Mouse (Mus musculus) spleen, postnatal 36 days (tissue): Measurements from ENCODE around the gene Tns2.

Experiments used
- DNase-seq, 2 experiments: peaks; one replicate each; pipeline ENCODE4 v3.0.0; 2022; ENCODE audit warnings: low spot score in 2 of 2, mixed read lengths in 1 of 2

Gene Tns2

DNA sequence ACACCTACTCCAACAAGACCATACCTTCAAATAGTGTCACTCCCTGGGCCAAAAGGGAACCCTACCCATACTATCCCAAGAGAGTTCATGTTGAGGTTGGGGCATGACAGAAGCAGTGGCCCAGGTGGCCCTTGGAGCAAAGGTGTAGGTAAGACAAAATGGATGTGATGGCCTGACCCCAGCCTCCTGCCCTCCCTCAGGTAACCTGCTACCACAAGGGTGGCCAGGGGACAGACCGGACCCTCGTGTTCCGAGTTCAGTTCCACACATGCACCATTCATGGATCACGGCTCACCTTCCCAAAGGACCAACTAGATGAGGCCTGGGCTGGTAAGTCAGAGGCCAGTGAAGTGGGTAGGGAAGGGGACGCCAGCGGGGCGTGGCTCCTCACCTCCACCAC is 10.1 kb downstream of the Tns2 start:
- no peak for DNase-seq

DNA sequence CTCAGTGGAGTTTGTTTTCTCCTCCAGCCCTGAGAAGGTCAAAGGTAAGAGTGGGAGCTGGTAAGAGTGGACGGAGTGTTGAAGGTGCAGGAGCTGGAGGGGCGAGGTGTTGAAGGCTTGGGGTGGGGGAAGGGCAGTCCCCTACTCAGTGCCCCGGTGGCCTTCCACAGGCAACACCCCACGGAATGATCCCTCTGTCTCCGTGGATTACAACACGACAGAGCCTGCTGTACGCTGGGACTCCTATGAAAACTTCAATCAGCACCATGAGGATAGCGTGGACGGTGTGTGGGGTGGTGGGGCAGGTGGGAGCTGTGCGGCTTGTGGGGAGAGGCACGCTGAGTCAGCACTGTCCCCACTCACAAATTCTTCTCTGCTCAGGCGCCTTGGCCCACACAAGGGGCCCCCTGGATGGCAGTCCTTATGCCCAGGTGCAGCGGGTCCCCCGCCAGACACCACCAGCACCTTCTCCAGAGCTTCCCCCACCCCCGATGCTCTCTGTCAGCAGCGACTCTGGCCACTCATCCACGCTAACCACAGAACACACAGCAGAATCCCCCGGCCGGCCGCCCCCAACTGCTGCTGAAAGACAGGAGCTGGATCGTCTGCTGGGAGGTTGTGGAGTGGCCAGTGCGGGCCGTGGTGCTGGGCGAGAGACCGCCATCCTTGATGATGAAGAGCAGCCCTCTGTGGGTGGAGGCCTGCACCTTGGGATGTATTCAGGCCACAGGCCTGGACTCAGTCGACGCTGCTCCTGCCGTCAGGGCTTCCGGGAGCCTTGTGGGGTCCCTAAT is 10.7 kb downstream of the Tns2 start:
- no peak for DNase-seq

- DNase-seq, result no peak
Measured at GRCm38 (mm10) chr15:102111495-102111829, 11.2 kb downstream of the Tns2 start.

GRCm38 (mm10) chr15:102112181-102112580 is 12.0 kb downstream of the Tns2 start:
- DNase-seq, result no peak

DNA sequence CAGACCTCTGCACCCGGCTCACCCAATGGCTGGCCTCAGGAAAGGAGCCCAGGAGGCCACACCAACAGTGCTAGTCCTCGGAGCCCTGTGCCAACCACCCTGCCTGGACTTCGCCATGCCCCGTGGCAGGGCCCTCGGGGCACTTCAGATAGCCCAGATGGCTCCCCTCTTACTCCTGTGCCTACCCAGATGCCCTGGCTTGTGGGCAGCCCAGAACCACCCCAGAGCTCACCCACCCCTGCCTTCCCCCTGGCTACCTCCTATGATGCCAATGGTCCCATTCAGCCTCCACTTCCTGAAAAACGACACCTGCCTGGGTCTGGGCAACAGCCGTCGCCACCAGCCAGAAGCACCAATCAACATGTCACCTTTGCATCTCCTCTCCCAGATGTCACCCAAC is 12.6 kb downstream of the Tns2 start:
- DNase-seq, result no peak

GRCm38 (mm10) chr15:102113674-102114073 is 13.5 kb downstream of the Tns2 start:
- no peak for DNase-seq

DNA sequence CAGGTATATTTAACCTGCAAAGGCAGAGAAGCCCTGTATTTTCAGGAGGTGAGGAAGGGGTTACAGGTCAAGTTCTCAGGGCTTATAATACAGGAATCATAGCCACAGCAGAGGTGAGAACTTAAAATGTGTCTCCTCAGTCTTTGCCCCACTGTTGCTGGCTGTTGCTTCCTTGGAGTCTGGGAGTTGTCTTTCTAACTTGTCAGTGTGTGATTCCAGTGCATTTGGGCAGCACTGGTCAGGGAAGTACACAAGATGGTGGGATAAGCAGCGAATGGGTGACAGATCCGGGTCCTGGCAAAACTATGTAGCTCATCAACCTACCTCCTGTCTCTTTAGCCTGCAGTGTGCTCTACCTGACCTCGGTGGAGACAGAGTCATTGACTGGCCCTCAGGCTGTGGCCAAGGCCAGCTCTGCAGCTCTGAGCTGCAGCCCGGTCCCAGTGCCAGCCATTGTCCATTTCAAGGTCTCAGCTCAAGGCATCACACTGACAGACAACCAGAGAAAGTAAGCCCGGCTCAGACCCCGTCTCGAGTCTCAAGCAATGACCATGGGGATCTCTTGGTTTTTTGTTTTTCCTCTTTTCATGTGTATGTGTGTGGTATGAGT is 14.5 kb downstream of the Tns2 start:
- DNase-seq, result no peak

DNA sequence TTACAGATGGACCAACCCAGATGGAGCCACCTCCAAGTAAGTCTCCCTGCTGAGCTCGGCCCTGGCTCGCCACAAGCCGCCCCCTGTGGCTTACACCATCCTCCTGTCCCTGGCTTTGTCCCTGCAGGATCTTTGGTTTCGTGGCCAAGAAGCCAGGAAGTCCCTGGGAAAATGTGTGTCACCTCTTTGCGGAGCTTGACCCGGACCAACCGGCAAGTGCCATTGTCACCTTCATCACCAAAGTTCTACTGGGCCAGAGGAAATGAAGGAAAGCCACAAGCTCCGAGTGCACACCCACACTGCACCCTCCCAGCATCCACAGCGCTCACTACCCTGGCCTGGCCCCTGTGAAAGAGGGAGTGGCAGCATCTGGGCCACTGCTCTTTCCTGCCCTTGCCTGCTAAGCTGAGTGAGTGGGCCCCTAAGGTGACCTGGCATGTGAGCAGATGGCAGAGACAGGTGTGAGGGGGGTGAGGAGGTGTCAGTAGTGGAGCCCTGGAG is 15.6 kb downstream of the Tns2 start:
- DNase-seq, result no peak

- no peak for DNase-seq
Measured at GRCm38 (mm10) chr15:102116753-102117415, 16.7 kb downstream of the Tns2 start.

GRCm38 (mm10) chr15:102117461-102118443 is 17.5 kb downstream of the Tns2 start:
- DNase-seq, result no peak

DNA sequence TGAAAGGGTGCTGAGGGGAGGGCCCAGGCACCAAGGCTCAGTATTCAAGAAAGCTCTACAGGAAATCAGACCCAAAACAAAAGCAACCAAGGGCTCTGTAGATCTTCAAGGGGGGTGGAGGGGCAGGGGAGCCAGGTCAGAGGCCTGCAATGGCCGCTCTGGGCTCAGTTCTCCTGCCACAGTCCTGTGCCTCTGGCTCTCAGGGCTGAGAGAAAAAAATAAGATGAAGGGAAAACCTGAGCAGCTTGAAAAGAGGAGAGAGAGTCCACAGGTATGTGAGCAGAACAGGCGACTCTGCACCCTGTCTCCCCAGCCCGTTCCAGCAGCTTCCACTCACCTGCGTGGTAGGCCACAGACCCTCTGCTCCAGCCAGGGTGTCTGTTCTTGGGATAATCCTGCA is 18.4 kb downstream of the Tns2 start:
- no peak for DNase-seq

GRCm38 (mm10) chr15:102119121-102119830 is 19.1 kb downstream of the Tns2 start:
- no peak for DNase-seq

DNA sequence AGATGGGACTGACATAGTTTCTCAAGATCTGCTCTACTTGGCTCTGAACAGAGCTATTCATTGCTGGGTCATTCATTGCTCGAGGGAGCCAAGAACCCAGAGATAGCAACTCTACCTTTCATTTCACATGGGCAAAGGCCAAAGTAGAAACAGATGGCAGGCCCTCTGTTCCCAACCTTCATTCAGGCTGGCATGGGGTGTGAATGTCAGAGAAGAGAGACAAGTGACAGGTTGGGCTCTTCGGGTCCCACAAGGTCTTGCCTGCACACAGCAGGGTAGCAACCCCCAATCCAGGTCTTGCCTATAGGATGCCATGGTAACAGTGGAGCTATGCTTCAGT is 19.6 kb downstream of the Tns2 start:
- DNase-seq, result no peak

DNA sequence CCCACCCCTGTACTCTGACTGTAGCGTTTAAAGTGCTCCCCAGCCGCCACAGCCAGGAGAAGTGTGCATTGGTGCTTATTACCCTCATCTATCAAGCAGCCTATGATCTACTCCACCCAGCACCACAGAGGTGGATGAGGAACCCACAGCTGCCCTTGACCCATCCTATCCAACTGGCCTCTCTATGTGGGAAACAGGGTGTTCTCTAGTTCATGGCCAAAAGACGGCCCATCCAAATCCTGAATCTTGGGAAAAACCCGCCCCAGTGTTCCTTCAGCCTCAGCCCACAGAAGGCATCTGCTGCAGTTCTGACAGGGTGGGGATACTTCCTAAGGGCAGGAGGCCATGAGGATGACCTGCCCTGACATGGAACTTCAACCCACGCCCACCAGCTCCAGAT is 20.3 kb downstream of the Tns2 start:
- DNase-seq, result no peak

DNA sequence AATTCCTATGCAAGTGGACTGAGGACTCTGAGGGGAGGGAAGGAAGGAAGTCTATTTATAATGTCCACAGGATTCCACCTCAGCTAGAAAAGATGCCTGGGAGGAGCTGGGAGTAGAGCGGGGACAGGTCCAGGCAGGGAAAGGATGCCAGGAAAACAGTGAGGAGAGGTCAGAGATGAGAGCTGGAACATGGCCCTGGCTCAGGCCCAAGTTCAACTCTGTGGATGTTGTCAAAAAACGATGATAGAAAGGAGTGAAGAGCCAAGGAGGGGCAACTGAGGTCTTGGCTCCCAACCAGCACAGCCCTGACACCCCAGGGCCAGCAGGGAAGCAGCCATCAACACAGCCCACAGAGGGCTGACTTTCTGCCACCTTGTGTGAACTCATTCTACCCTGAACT is 26.1 kb downstream of the Tns2 start:
- DNase-seq, result no peak

DNA sequence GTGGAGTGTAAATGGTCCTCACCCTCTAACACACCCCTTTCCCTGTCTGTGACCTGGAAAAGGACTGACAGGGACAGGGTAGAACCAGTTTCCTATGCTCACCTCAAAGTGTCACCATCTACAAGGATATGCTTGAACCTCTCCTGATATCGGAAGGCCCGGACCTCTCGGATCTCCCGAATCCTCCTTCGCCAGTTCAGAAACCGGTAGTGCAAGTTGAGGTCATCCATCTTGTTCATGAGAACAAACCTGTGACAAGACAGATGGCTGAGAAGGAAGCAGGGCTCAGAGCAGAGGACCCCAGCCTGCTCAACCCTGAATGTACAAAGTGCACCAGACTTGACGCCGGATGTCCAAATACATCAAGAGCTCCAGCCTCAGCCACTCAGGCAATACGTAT is 33.1 kb downstream of the Tns2 start:
- no peak for DNase-seq

DNA sequence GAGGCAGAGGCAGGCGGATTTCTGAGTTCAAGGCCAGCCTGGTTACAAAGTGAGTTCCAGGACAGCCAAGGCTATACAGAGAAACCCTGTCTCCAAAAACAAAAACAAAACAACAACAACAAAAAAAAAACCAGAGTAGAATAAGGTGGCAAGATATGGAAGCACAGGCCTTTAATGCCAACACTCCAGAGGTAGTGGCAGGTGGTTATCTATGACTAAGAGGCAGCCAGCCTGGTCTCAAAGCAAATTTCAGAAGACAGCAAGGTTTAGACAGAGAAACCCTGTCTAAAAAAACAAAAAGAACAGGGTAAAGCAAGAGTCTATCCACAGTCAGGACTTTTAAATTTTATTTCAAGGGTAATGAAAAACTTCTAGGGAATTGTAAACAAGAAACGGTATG is 34.5 kb downstream of the Tns2 start:
- no peak for DNase-seq

DNA sequence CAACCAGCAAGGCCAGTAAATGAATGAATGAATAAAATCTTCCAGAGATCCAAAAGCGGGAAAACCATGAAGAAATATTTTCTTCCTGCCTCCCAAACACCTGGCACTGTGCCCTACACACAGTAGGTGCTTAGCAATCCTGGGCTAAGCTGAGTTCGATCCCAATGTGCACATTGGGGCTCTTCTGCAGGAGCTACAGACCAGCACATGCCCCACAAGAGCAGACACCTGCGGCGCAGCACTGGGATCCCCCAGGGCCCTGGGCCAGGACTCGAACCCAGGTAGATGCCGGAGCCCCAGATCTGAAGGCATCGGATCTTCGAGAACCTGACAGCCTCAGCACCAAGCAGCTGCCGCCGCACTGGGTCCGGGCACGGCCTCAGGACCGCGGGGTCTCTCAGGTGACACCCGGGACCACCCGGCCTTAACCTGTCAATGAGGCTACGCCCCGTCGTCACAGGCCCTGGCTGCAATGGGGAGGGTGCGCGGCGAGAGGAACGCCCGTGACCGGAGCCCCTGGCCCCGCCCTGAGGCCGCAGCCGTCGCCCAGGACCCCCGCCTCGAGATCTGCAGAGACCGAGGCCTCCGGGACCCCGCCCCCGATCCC is 35.4 kb downstream of the Tns2 start:
- no peak for DNase-seq

DNA sequence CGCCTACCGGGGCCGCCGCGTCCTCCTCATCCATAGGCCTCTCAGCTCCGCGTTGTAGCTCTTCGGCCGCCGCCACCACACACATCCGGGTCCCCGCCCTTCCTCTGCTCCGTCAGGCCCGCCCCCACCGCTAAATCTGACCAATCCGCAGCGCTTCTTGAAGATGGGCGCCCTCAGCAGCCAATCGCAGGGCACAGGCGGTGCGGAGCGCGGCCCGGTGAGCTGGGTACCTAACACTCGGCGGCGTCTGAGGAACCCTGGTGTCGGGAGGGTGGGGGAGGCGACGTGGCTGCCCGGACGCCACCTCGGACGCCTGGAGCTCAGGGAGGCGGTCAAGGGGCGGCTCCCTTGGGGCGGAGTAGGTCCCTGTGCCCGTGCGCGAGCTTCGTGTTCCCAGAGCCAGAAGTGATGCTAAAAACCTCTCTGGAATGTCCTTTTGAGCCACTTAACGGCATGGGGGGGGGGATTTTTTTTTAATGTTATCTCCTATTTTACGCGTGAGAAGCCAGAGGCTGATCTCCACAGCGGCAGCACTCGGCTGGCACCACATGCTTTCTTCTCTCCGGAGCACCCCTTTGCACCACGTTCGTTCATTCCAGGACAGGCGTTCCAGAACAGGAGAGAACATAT is 36.0 kb downstream of the Tns2 start, which contains the start of gene Spryd3:
Gene Spryd3, minus strand, starts transcription at position 106 of the 630 bp plus-strand sequence.
- peak; percentile 96 to 97 for DNase-seq

DNA sequence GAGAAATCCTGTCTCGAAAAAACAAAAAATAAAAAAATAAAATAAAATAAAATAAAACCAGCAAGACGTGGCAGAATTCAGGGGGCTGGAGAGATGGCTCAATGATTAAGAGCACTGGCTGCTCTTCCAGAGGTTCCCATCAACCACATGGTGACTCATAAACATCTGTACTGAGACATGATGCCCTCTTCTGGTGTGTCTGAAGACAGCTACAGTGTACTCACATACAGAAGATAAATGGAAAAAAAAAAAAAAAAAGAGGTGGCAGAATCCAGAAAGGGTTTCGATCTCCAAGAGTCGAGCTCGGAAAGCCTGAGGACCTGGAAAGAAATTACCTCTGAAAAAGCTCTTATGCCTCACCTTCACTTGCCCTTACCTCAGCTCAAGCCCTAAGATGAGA is 40.9 kb downstream of the Tns2 start:
- DNase-seq, result no peak
